Mouse (Mus musculus) CD4-positive helper T cell, adult 2 months (primary cell): ENCODE results near the gene Prrt1.
A peak's percentile ranks its signal among the peaks of the same experiment; 100 is the strongest.

Source experiments
- DNase-seq: peaks from one replicate; pipeline ENCODE4 v3.0.0-alpha.2; 2012; ENCODE audit warnings: low read depth, missing footprints, low spot score

The Prrt1 gene

GRCm38 (mm10) chr17:34629221-34629751 lies at the start of gene Prrt1:
Gene Prrt1 (plus strand): TSS chr17:34629533.
- DNase-seq, result peak; percentile 34

- no peak for DNase-seq
These were observed 46.8 kb upstream of the Prrt1 start for GRCm38 (mm10) chr17:34582528-34582927.

GRCm38 (mm10) chr17:34583397-34583796 lies 45.9 kb upstream of the Prrt1 start:
- no peak for DNase-seq

- no peak for DNase-seq
These were observed 45.5 kb upstream of the Prrt1 start for GRCm38 (mm10) chr17:34583819-34584218.

- no peak for DNase-seq
These were observed 44.2 kb upstream of the Prrt1 start for GRCm38 (mm10) chr17:34585121-34585520.

GRCm38 (mm10) chr17:34585877-34586771 lies 43.2 kb upstream of the Prrt1 start:
- DNase-seq, result peak; percentile 13

- peak; percentile 81 for DNase-seq
These were observed 42.4 kb upstream of the Prrt1 start for GRCm38 (mm10) chr17:34586796-34587422.

GRCm38 (mm10) chr17:34587423-34587811 lies 41.9 kb upstream of the Prrt1 start:
- peak; percentile 97 for DNase-seq

GRCm38 (mm10) chr17:34587814-34588213 lies 41.5 kb upstream of the Prrt1 start:
- DNase-seq, result no peak

- peak; percentile 35 for DNase-seq
These were observed 40.6 kb upstream of the Prrt1 start for GRCm38 (mm10) chr17:34588767-34589166.

GRCm38 (mm10) chr17:34589206-34589605 lies 40.1 kb upstream of the Prrt1 start:
- peak; percentile 17 for DNase-seq

- peak; percentile 77 for DNase-seq
These were observed 39.6 kb upstream of the Prrt1 start, which contains the start of gene Gpsm3 for GRCm38 (mm10) chr17:34589681-34590101. Gene Gpsm3 (plus strand): TSS chr17:34589806.

GRCm38 (mm10) chr17:34590154-34590987 lies 39.0 kb upstream of the Prrt1 start:
- DNase-seq, result no peak

- DNase-seq, result peak; percentile 35
These were observed 38.0 kb upstream of the Prrt1 start, which contains the start of gene Pbx2 for GRCm38 (mm10) chr17:34591029-34591993. Gene Pbx2 (plus strand): TSS chr17:34591266.

- DNase-seq, result peak; percentile 89
These were observed 37.3 kb upstream of the Prrt1 start for GRCm38 (mm10) chr17:34591994-34592375.

GRCm38 (mm10) chr17:34592581-34593549 lies 36.5 kb upstream of the Prrt1 start:
- peak; percentile 20 for DNase-seq

- no peak for DNase-seq
These were observed 35.4 kb upstream of the Prrt1 start for GRCm38 (mm10) chr17:34593752-34594525.

- no peak for DNase-seq
These were observed 33.2 kb upstream of the Prrt1 start for GRCm38 (mm10) chr17:34596098-34596497.
